9 mouse cellular contexts compared by ENCODE assay signal in the genomic region with DNA sequence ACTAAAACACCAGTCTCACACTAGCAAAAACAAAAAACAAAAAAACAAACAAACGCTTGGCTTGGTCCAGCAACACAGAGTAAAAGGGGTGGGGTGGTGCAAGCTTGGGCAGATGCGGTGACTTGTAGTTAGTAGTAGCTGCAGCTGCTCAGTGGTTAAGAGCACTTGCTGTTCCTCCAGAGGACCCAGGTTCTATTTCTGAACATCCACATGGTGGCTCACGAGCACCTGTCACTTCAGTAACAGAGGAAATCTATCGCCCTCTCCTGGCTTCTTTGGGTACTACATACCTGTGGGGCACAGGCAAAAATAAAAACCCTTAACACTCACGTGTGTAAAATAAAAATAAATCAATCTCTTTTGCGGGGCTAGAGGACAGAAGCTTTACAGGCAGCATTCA. TPM values are rescaled to one million over a fixed set of nuclear protein-coding genes. Genes with fewer than 3 reads are reported as not detected.
DNase-seq lines count a peak whose midpoint lies in the region; ATAC-seq and TF ChIP-seq lines count a peak whose summit lies in the region.
"Had no signal": no experiment of that assay in that cellular context is flagged by ENCODE, and none has a peak within 500 bp of the region (broad histone marks: within the 10 kb centered on the region; RNA-seq: fewer than 3 reads in every experiment).

No protein-coding gene starts in this region.

- no peak for ATAC-seq in forebrain, embryonic 12.5 days (ENCODE audit: low FRiP score)
- ATAC-seq in common myeloid progenitor, adult 5-6 weeks (replicated peaks; ENCODE audit: low read depth, poor library complexity, severe bottlenecking): peak; percentile 69
- no peak for ATAC-seq in kidney, postnatal 0 days (replicated peaks; ENCODE audit: low FRiP score, low read depth)
- no peak for ATAC-seq in lung, embryonic 14.5 days (ENCODE audit: insufficient read depth)

- no peaks in the 10 kb centered on the region for H3K27me3 ChIP-seq in forebrain, embryonic 10.5 days (ENCODE audit: poor library complexity, severe bottlenecking)
- no peaks in the 10 kb centered on the region for H3K27me3 ChIP-seq in forebrain, embryonic 12.5 days
- no peaks in the 10 kb centered on the region for H3K27me3 ChIP-seq in spleen, adult 2 months (ENCODE audit: control insufficient read depth, insufficient read depth, low read length)
- H3K27me3 ChIP-seq in kidney, postnatal 0 days (ENCODE audit: insufficient read depth, low read length): no peaks in the 10 kb centered on the region
- no peaks in the 10 kb centered on the region for H3K27me3 ChIP-seq in lung, embryonic 14.5 days (ENCODE audit: insufficient read depth, low read length)
- H3K27me3 ChIP-seq: limb, embryonic 13.5 days had no signal

- H3K4me3 ChIP-seq in forebrain, embryonic 10.5 days: no peak overlapping the region
- H3K4me3 ChIP-seq in forebrain, embryonic 12.5 days (replicated peaks): no peak overlapping the region
- no peak overlapping the region for H3K4me3 ChIP-seq in spleen, adult 2 months (ENCODE audit: extremely low read depth, insufficient read depth, insufficient read length)
- no peak overlapping the region for H3K4me3 ChIP-seq in kidney, postnatal 0 days (replicated peaks; ENCODE audit: low read depth, low read length)
- no peak overlapping the region for H3K4me3 ChIP-seq in lung, embryonic 14.5 days (ENCODE audit: low read depth, low read length)
- H3K4me3 ChIP-seq: limb, embryonic 13.5 days had no signal

- 41% methylated on average over 6 of the region's 6 CpGs for WGBS in forebrain, embryonic 10.5 days
- WGBS in forebrain, embryonic 12.5 days: 42% methylated on average over 6 of the region's 6 CpGs
- 15% methylated on average over 6 of the region's 6 CpGs for WGBS in spleen, adult 2 months
- 42% methylated on average over 6 of the region's 6 CpGs for WGBS in kidney, postnatal 0 days
- 37% methylated on average over 6 of the region's 6 CpGs for WGBS in lung, embryonic 14.5 days

- H3K4me1 ChIP-seq in forebrain, embryonic 10.5 days: no peaks in the 10 kb centered on the region
- H3K4me1 ChIP-seq in forebrain, embryonic 12.5 days: no peaks in the 10 kb centered on the region
- no peaks in the 10 kb centered on the region for H3K4me1 ChIP-seq in spleen, adult 2 months (ENCODE audit: control insufficient read depth, insufficient read depth, insufficient read length)
- H3K4me1 ChIP-seq in kidney, postnatal 0 days (replicated peaks; ENCODE audit: insufficient read depth, low read length): no peaks in the 10 kb centered on the region
- H3K4me1 ChIP-seq in lung, embryonic 14.5 days (ENCODE audit: insufficient read depth): no peaks in the 10 kb centered on the region

- H3K36me3 ChIP-seq in forebrain, embryonic 10.5 days (replicated peaks): no peaks in the 10 kb centered on the region; the same call in 1 of the 2 replicates
- H3K36me3 ChIP-seq in forebrain, embryonic 12.5 days (replicated peaks): no peaks in the 10 kb centered on the region
- no peaks in the 10 kb centered on the region for H3K36me3 ChIP-seq in spleen, adult 2 months (ENCODE audit: control insufficient read depth, insufficient read depth, low read length)
- no peaks in the 10 kb centered on the region for H3K36me3 ChIP-seq in kidney, postnatal 0 days (ENCODE audit: insufficient read depth, low read length)
- H3K36me3 ChIP-seq in lung, embryonic 14.5 days (ENCODE audit: insufficient read depth): no peaks in the 10 kb centered on the region

- no peak for TF ChIP-seq POLR2A in spleen, adult 2 months (IDR thresholded peaks at IDR 0.05; ENCODE audit: low read depth, low read length)

- H3K9ac ChIP-seq in forebrain, embryonic 12.5 days: no peak overlapping the region
- no peak overlapping the region for H3K9ac ChIP-seq in kidney, postnatal 0 days (ENCODE audit: low read depth, low read length)
- H3K9ac ChIP-seq in lung, embryonic 14.5 days: no peak overlapping the region
- H3K9ac ChIP-seq: limb, embryonic 13.5 days had no signal

- TF ChIP-seq CTCF in spleen, adult 2 months (IDR thresholded peaks at IDR 0.05; ENCODE audit: extremely low read depth, insufficient read depth, insufficient read length, insufficient replicate concordance): peak; percentile 41; the same call in 1 of the 2 replicates
- TF ChIP-seq CTCF in kidney, postnatal 0 days (IDR thresholded peaks at IDR 0.05; ENCODE audit: low read depth): peak; percentile 88
- peak; percentile 82 for TF ChIP-seq CTCF in lung, embryonic 14.5 days (IDR thresholded peaks at IDR 0.05; ENCODE audit: low read depth)

- no peak overlapping the region for H3K4me2 ChIP-seq in forebrain, embryonic 12.5 days
- H3K4me2 ChIP-seq in kidney, postnatal 0 days (ENCODE audit: low read length): no peak overlapping the region
- no peak overlapping the region for H3K4me2 ChIP-seq in lung, embryonic 14.5 days
- H3K4me2 ChIP-seq: limb, embryonic 13.5 days had no signal

- DNase-seq in forebrain, embryonic 10.5 days (ENCODE audit: extremely low spot score, low spot score): peak; percentile 27
- peak; percentile 11 to 36 for DNase-seq in spleen, adult 2 months (ENCODE audit: low read depth in 1 of 2, low spot score in 2 of 2)
- DNase-seq in spleen, adult 12 weeks (ENCODE audit: low spot score): no peak
- peak; percentile 71 for DNase-seq in kidney, postnatal 0 days (ENCODE audit: low spot score)
- DNase-seq in lung, embryonic 14.5 days: peak; percentile 87
- DNase-seq in spleen, postnatal 4 days (ENCODE audit: low spot score in 2 of 2): peak; percentile 63 to 83

- H3K27ac ChIP-seq in forebrain, embryonic 10.5 days: no peak overlapping the region
- no peak overlapping the region for H3K27ac ChIP-seq in forebrain, embryonic 12.5 days
- no peak overlapping the region for H3K27ac ChIP-seq in spleen, adult 2 months (ENCODE audit: insufficient read depth, low read length)
- no peak overlapping the region for H3K27ac ChIP-seq in kidney, postnatal 0 days
- no peak overlapping the region for H3K27ac ChIP-seq in lung, embryonic 14.5 days (ENCODE audit: low read depth)
- H3K27ac ChIP-seq: limb, embryonic 13.5 days had no signal

- no peaks in the 10 kb centered on the region for H3K9me3 ChIP-seq in forebrain, embryonic 10.5 days
- no peaks in the 10 kb centered on the region for H3K9me3 ChIP-seq in forebrain, embryonic 12.5 days
- no peaks in the 10 kb centered on the region for H3K9me3 ChIP-seq in kidney, postnatal 0 days (replicated peaks; ENCODE audit: low read length)
- no peaks in the 10 kb centered on the region for H3K9me3 ChIP-seq in lung, embryonic 14.5 days (ENCODE audit: low read depth, low read length)
- H3K9me3 ChIP-seq: limb, embryonic 13.5 days had no signal

RNA-seq across cellular contexts. Expression of a gene that starts 23.8 kb away (rescaled TPM):
- 10.4 and 11.2 TPM in 2 replicates for polyA plus RNA-seq in forebrain, embryonic 10.5 days (2016; fragmentation: Nextera tagmentation; extraction: Ambion mirVana)
- 2.5 and 3.5 TPM in 2 replicates for polyA plus RNA-seq in forebrain, embryonic 12.5 days (2016; fragmentation: Nextera tagmentation; extraction: Ambion mirVana)
- 1.9 TPM in 2 replicates for polyA plus RNA-seq in spleen, adult 2 months (2012; rRNA removed)
- total RNA-seq in common myeloid progenitor, adult 5-6 weeks (2017): not detected in 2 replicates
- 20.9 and 23.3 TPM in 2 replicates for polyA plus RNA-seq in kidney, postnatal 0 days (2015; fragmentation: Nextera tagmentation; extraction: Ambion mirVana)
- 13.9 and 15.5 TPM in 2 replicates for polyA plus RNA-seq in lung, embryonic 14.5 days (2014; fragmentation: Nextera tagmentation; extraction: Ambion mirVana)

RNA-seq across cellular contexts. Expression of a gene that starts 34.1 kb away (rescaled TPM):
- polyA plus RNA-seq in forebrain, embryonic 10.5 days (2016; fragmentation: Nextera tagmentation; extraction: Ambion mirVana): not detected in 2 replicates
- polyA plus RNA-seq in forebrain, embryonic 12.5 days (2016; fragmentation: Nextera tagmentation; extraction: Ambion mirVana): not detected in 2 replicates
- not detected in 2 replicates for polyA plus RNA-seq in spleen, adult 2 months (2012; rRNA removed)
- total RNA-seq in common myeloid progenitor, adult 5-6 weeks (2017): not detected in 2 replicates
- not detected in 2 replicates for polyA plus RNA-seq in kidney, postnatal 0 days (2015; fragmentation: Nextera tagmentation; extraction: Ambion mirVana)
- not detected in 2 replicates for polyA plus RNA-seq in lung, embryonic 14.5 days (2014; fragmentation: Nextera tagmentation; extraction: Ambion mirVana)
- polyA plus RNA-seq: limb, embryonic 13.5 days had no signal

RNA-seq across cellular contexts. Expression of a gene that starts 38.8 kb away (rescaled TPM):
- 7.6 and 8.4 TPM in 2 replicates for polyA plus RNA-seq in forebrain, embryonic 10.5 days (2016; fragmentation: Nextera tagmentation; extraction: Ambion mirVana)
- polyA plus RNA-seq in forebrain, embryonic 12.5 days (2016; fragmentation: Nextera tagmentation; extraction: Ambion mirVana): 3.4 and 4.6 TPM in 2 replicates
- 153 and 172 TPM in 2 replicates for polyA plus RNA-seq in spleen, adult 2 months (2012; rRNA removed)
- total RNA-seq in common myeloid progenitor, adult 5-6 weeks (2017): 13.6 and 25.0 TPM in 2 replicates
- polyA plus RNA-seq in kidney, postnatal 0 days (2015; fragmentation: Nextera tagmentation; extraction: Ambion mirVana): 10.5 and 15.1 TPM in 2 replicates
- polyA plus RNA-seq in lung, embryonic 14.5 days (2014; fragmentation: Nextera tagmentation; extraction: Ambion mirVana): 10.1 and 11.4 TPM in 2 replicates
